Comparison of ENCODE assay signal across 10 mouse cellular contexts in genomic region chr17:68176611-68177165, GRCm38 (mm10).
DNase-seq lines count a peak whose midpoint lies in the region; ATAC-seq and TF ChIP-seq lines count a peak whose summit lies in the region.
"Had no signal": no experiment of that assay in that cellular context is flagged by ENCODE, and none has a peak within 500 bp of the region (broad histone marks: within the 10 kb centered on the region; RNA-seq: fewer than 3 reads in every experiment).

No protein-coding gene starts in this region.

- 60% methylated on average over 9 of the region's 9 CpGs for WGBS in lung, adult 2 months

- TF ChIP-seq CTCF in testis, adult 2 months (IDR thresholded peaks at IDR 0.05; ENCODE audit: control insufficient read depth, insufficient read depth, insufficient replicate concordance, low read depth, low read length) = peak; percentile 10; the same call in 1 of the 2 replicates
- peak; percentile 42 for TF ChIP-seq CTCF in lung, adult 2 months (IDR thresholded peaks at IDR 0.05; ENCODE audit: insufficient read depth, low read length)

- peak; percentile 57 to 74; a peak in 3 of 4 replicates for ATAC-seq in hematopoietic stem cell, adult 5-6 weeks (replicated peaks in 1 of 2; ENCODE audit: insufficient read depth in 1 of 2, low FRiP score in 2 of 2, low TSS enrichment in 1 of 2, low read depth in 1 of 2, poor library complexity in 2 of 2, severe bottlenecking in 2 of 2)

- DNase-seq in gastrocnemius, postnatal 10 days = peak; percentile 42
- DNase-seq in gastrocnemius, postnatal 36 days = no peak
- DNase-seq in testis, postnatal 14 days (ENCODE audit: low spot score) = no peak
- DNase-seq in cerebellum, postnatal 25 days = peak; percentile 53 to 75
- DNase-seq in lung, adult 2 months = peak; percentile 37
- DNase-seq in right cerebral cortex, postnatal 4 days = peak; percentile 55
- DNase-seq: liver, embryonic 13.5 days had no signal

- H3K27ac ChIP-seq in testis, adult 2 months (ENCODE audit: control insufficient read depth, insufficient read depth, low read depth, low read length) = no peak overlapping the region
- H3K27ac ChIP-seq: liver, embryonic 13.5 days had no signal

- TF ChIP-seq POLR2A in testis, adult 2 months (IDR thresholded peaks at IDR 0.05; ENCODE audit: control insufficient read depth, low read depth, low read length) = no peak
- no peak for TF ChIP-seq POLR2A in lung, adult 2 months (IDR thresholded peaks at IDR 0.05; ENCODE audit: borderline replicate concordance, extremely low read depth, low read depth, low read length)

- intact Hi-C loops in gastrocnemius, postnatal 36 days (cut with DNase I) = loop anchor here (5.0 kb wide), 2 partner anchors 666 to 931 kb away; no protein-coding TSS in a partner anchor

- H3K36me3 ChIP-seq in testis, adult 2 months (ENCODE audit: control insufficient read depth, insufficient read depth, low read length) = no peaks in the 10 kb centered on the region
- H3K36me3 ChIP-seq: liver, embryonic 13.5 days had no signal

- H3K4me3 ChIP-seq in testis, adult 2 months (ENCODE audit: control insufficient read depth, low read depth, low read length) = no peak overlapping the region
- no peak overlapping the region for H3K4me3 ChIP-seq in lung, adult 2 months (replicated peaks; ENCODE audit: extremely low read depth, low read depth, low read length)
- H3K4me3 ChIP-seq: erythroblast, embryonic 14.5 days; liver, embryonic 13.5 days had no signal

- no peaks in the 10 kb centered on the region for H3K27me3 ChIP-seq in testis, adult 2 months (ENCODE audit: control insufficient read depth, insufficient read depth, low read length)
- H3K27me3 ChIP-seq: liver, embryonic 13.5 days had no signal

- no peaks in the 10 kb centered on the region for H3K4me1 ChIP-seq in testis, adult 2 months (ENCODE audit: control insufficient read depth, insufficient read depth, low read length)
- no peaks in the 10 kb centered on the region for H3K4me1 ChIP-seq in lung, adult 2 months (ENCODE audit: control insufficient read depth, insufficient read depth, low read length)
- H3K4me1 ChIP-seq: liver, embryonic 13.5 days had no signal

Comparison
In these comparisons a context has a peak if more than half of its experiments do, and no peak if none do; other contexts are left out.
1. DNase-seq: peak in gastrocnemius, postnatal 10 days (single experiment), cerebellum, postnatal 25 days (2 of 2), lung, adult 2 months (single experiment) and right cerebral cortex, postnatal 4 days (single experiment); none in gastrocnemius, postnatal 36 days (0 of 2) and testis, postnatal 14 days (single experiment).